Mouse (Mus musculus) forebrain, embryonic 15.5 days (tissue): ENCODE measurements around the gene Lrrc58. TPM values are rescaled to one million over a fixed set of nuclear protein-coding genes. Genes with fewer than 3 reads are reported as not detected.

Experiments
- polyA plus RNA-seq: library from polyadenylated mRNA; unstranded; fragments of >200 nt; fragmentation: Nextera tagmentation; extraction: Ambion mirVana; gene quantifications from 2 replicates; pipeline ENCODE4 v1.2.1, GENCODE M21; 2015

The Lrrc58 gene
- polyA plus RNA-seq, 1 experiment from 2014 or later, result 62.6 TPM

Other genes starting within 250 kb of the Lrrc58 start
- gene Ndufb4, start 213.9 kb upstream of the Lrrc58 start, polyA plus RNA-seq, result 56.0 and 59.9 TPM in 2 replicates
- gene Fstl1, start 91.5 kb upstream of the Lrrc58 start, polyA plus RNA-seq, result 80.6 and 82.9 TPM in 2 replicates
- 0.15 TPM in 1 of 2 replicates, not detected in the other for gene Gm36028, start 7.2 kb upstream of the Lrrc58 start, polyA plus RNA-seq
- 5.3 and 5.6 TPM in 2 replicates for gene Gpr156, start 48.1 kb downstream of the Lrrc58 start, polyA plus RNA-seq
- 163 TPM in 2 replicates for gene Gsk3b, start 220.6 kb downstream of the Lrrc58 start, polyA plus RNA-seq